Mouse (Mus musculus) lung, postnatal 25 days (tissue): ENCODE results near the gene Mctp2.

ENCODE experiments used
- DNase-seq: peaks from one replicate; pipeline ENCODE4 v3.0.0; 2022; ENCODE audit warnings: low spot score

Gene Mctp2

DNA sequence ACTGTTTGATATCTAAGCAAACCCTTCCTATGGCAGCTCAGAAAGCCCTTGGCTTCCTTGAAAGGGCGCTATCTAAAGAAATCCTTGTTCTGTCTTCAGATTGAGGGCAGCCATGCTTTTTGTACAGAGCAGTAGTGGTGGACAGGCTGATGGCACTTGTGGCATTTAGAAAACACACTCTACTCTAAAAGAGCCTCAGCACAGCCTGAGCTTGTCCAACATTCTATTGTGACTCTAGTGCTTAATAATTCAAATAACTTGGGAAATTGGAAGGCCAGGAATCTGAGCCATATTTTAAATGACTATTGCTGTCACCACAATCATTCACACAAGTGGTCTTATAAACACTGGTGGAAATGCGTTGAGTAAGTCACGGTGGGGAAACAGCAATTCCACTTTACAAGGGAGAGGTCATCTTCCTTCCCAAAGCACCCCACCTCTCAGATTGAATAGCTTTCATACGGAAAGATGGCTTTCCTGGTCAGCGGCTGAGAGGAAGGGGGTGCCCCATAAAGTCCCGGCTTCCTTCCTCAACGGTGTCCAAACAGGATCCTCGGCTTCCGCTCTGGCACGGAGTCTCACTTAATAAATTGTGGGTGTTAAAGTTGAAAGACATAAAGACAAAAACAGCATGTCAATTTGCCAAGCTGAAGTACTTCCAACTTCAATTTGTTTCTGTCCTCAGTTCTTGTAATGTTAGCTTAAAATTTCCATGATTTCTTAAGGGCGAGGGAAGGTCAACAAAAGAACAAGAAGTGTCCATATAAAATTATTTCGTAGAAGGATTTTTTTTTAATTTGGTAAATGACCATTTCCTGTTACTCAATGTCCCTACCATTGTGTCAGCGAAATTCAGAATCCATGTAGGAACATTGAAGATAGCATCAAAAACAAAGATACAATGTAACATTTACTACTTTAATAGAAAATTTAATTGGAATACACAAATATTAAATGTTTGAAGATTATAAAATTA lies 140.4 kb downstream of the Mctp2 start:
- peak; percentile 61 for DNase-seq

DNA sequence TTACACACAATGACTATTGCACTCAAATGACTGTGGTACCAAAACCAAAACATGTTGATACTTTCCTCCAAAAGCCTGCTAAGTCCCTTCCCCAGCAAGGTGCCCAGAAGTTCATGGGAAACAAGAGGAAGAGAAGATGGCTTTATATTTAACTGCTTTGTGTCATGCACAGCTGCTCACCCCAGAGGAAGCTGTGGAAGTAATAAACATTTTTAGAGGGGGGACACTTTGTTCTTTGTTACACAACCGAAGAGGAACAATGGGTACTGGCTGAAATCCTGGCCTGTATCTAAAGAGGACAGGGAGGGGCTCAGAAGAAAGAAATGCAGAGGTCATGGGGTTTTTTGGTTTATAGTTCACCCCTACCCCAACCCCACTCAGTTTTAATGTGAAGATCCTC lies 144.2 kb downstream of the Mctp2 start:
- DNase-seq: peak; percentile 15

DNA sequence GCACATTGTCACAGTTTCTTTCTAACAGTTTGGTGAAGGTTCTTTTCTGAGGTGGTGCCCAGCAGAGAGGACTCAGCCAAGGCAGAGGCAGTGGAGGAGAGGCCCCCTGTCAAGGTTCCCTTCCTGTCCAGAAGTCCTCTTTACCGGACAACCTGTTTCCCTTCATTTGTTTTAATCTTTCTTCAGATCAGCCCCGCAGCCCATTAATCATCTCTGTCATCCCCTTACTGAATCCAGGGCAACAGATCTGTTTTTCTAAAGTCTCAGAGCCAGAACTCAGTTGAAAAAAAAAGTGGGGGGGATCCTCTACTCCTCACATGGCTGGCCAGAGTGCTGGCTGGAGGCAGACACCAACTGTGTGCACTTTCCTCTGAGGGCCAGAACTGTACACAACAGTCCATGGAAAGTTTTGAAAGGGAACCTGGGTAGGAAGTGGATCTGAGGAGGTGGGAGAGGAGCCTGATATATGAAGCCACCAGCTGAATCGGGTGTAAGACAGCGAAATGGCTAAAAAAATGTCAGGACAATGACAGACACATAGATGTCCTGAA lies 146.8 kb downstream of the Mctp2 start:
- no peak for DNase-seq

DNA sequence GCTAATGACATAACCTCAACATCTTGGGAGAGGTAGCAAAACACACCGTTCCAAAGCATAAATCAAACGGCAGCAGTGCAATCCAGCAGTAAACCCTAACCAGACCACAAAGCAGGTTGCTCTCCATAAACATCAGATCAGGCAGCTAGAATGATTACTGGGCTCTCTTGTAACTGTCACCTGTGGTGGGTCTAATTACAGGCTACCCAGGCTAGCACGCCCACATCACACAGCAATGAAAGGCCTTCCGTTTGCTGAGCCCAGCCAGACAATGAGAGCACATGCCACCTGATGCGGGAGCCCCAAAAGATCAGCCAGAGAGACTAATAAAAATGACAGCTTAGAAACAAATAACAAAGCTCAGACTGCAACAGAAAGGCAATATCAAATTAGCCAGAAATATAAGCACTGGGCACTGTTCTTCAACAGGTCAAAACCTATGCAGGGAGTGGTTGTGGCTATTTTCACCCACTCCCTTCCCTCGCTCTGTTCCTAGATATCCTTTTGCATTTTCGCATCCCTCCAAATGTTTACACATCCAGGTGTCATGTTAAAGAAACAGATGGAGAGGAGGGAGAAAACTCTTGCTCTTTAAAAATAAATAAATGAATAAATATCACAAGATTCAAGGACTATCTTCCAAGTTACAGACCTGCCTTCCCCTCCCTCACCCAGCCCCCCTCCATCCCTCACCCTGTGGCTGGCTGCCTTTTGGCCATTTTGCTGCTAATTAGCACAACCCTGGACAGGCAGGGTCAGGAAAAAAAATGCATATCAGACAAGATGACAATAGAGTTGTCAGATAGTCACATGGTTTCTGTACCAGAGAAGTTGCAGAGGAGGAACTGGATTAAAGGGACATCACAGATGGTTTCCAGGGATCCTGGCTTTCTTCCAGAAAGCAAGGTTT lies 155.4 kb downstream of the Mctp2 start:
- no peak for DNase-seq

DNA sequence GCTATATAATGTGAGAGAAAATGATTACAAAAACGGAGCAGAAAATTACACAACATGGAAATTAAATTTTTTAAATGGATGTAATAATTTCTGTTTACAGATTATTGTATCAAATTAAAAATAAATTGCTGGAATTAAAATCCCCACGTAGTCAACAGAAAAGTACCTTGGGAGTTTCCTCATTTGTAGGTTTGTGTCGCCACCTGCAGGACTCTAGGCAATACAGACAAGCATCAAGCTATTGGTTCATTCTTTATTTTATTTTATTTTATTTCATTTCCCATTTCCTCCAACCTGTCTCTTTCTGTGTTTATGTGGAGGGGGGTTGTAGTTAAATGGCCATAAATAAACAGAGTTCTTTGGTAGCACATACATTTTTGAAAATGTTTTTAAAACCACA lies 157.3 kb downstream of the Mctp2 start:
- no peak for DNase-seq

DNA sequence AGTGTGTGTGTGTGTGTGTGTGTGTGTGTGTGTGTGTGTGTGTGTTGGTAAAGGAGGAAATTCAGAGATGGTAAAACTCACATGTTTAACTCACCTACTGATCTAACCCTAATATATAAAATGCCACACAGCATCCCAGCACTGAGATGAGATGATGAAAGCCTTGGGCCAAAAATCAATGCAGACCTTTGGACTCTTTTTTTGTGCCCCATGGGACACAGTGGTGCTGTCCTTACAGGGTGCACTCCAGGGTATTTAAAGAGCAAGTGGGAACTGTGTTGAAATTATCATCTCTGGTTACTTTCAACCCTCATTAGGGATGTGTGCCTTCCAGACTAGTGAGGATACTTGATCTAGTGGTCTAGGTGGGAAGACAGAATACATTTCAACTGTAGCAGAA lies 159.6 kb downstream of the Mctp2 start:
- no peak for DNase-seq

DNA sequence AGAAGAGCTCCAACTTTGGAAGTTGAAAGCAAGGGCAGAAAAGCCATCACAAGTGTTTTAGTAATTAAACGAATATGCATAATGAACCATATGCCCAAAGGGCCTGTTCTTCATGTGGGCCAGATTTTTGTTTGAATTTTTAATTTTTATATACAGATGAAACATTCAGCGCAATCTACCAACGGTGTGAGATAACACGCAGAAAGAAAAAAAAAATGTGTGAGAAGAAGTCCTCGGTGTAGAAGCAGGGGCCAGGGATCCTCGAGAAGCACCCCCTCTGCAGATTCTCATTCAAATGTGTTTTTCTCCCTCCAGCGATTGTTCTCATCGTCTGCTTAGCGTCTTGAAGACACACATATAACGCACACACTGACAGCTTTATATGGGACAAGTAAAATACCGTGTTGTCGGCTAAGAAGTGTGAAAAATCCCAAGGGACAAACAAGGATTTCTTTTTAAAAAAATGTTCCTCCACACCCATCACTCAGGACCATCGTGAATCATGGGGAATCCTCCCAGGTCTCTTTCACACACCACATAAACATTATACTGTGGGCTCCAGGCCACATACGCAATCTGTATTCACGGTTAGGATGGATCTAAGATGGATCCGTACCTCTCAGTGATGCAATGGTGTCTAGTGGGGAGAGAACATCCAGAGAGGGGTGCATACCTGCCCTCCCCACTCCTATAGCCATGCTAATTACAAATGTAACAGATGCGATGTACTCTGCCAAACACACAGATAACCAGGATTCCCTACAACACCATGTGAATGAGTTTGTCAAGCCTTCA lies 160.5 kb downstream of the Mctp2 start:
- no peak for DNase-seq

DNA sequence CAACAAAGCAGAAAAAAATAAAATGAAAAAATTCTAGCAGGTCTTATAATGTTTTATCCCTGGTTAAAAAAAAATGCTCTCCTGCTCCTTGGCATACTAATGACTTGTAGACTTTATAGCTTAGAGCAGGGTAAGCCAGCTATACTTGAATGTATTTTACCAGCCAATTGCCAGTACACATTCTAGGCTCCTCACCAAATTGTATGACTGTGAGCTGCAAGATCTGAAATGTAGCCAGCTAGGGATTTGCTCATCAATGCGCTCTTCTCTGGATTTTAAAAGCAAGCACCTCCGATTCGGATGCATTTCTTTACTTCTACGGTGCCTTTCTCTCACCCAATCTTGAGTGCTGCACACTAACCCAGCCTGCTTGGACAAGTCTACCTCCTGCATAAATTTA lies 167.7 kb downstream of the Mctp2 start:
- DNase-seq: no peak

DNA sequence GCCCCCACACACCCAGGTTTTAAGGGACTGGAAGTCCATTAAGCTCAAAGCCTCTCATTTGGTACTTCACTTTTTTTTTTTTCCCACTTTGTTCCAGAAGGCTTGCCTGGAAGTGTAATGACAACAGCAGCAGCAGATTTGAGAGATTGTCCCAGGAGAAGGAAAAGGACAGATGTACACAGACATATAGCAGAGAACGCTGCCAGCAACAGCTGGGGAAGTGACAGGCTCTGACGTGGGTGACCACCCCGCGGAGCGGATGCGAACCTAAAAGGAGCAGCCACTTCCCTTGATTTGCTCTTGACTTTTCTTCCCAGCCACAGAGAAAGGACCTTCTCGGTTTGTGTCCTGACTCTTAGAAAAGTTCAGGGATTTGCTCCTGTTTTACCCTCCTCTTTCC lies 185.4 kb downstream of the Mctp2 start:
- DNase-seq: no peak

DNA sequence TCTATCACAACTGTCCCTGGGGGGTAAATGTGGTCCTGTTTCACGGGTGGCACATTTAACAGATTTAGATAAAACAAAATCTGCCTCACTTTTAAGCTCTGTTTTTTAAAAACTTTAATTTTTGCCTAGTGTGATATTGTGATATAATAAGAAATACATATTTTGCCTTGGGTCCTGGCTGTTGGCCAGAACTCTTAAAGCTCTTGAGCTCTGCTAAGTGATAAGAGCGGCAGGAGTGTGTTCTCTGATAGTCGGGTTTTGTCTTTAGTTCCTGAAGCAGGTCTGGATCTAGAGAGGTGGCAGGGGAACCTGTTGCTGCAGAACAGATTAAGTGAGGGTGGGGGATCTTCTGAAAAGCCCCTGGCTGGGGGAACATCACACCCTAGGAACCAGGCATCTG lies 186.7 kb downstream of the Mctp2 start:
- no peak for DNase-seq

DNA sequence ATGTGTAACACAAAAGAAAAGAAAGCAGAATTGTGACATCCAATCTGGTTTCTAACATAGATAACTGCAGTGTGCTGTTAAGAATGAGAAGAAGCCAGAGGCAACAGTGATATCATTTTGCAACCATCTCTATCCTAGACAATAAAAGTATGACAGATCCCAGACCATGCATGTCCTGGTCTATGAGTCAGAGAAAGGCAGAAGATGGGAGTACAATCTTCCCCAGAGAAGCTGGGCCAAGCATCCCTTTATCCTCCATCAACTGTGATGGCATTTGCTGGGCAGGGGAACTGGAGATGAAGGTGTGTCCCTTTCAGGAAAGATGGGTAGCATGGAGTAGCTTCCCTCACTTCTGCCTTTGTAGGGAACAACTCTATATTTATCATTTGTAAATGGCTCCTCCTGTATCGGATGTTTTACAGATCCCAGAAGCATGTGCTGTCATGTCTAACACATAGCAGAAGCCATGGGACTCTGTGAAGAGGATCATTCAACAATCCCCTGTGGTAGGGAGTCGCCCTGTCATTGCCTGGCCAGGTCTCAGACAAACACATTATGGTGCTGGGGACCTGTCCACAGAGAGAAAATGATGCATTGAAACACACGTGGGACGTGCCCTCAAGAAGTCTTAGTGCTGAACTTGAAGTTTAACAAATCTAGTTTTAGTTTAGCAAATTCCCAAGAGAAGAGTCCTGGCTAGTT lies 188.9 kb downstream of the Mctp2 start:
- DNase-seq: no peak

DNA sequence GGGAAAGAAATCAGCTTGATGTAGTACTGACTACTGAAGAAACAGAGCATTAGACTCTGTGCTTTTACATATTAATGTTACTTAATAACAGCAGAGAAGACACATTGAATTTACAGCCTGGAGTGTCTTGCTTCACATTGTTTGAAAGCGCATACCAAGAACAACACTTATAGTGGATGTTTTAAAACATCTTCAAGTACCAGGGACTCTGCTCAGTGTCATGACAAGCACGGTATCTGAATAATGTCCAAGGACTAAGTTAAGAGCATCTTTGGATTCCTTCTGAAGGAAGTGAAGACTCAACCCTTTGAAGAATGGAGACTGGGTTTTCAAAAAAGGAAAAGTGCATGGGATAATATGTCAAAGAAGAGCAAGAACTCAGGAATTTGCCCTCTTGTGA lies 191.3 kb downstream of the Mctp2 start:
- DNase-seq: no peak

DNA sequence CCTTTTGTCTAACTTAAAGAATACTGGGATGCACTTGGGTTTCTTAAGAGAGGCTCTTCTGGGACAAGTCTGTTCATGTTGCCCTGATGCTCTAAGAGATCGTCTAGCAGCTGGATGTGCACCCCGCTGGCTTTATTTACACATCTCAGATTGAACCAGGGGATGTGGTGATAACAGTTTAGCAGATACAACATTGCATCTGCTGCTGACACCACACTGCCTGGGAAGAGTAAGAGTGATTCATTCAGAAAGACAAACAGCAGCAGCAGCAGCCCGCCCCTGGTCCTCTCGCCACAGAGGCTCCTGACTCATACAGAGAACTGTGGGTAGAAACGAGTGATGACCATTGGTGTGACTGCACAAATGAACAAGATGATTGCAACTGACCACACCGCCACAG lies 195.8 kb downstream of the Mctp2 start:
- DNase-seq: no peak

DNA sequence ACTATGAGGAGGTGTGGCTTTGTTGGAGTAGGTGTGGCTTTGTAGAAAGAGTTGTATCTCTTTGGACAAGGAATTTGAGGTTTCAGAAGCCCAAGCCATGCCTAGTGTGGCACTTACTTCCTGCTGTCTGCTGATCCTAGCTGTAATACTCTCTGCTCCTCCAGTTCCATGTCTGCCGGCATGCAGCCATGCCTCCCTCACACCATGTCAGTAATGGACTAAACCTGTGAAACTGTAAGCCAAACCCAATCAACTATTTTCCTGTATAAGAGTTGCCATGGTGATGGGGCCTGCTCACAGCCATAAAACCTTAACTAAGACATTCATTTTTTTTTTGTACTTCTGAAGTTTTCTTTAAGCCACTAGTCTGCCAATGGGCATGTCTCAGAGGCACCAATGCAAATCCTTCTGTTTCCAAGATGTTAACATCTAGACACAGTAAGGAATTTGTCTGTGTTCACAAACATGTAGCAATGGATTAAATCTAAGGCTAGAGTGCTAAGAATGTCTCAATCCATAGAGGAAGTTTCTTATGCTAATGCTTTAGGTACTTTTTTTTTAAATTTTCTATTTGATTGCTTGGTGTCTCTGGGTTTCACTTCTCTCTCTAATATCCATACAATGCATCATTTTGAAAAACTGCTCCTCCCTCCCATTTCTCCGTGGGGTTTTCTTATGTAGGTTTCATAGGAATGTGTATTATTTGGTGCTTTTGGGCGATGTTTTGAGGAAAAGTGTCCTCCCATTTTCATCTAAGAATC lies 197.6 kb downstream of the Mctp2 start:
- DNase-seq: no peak

DNA sequence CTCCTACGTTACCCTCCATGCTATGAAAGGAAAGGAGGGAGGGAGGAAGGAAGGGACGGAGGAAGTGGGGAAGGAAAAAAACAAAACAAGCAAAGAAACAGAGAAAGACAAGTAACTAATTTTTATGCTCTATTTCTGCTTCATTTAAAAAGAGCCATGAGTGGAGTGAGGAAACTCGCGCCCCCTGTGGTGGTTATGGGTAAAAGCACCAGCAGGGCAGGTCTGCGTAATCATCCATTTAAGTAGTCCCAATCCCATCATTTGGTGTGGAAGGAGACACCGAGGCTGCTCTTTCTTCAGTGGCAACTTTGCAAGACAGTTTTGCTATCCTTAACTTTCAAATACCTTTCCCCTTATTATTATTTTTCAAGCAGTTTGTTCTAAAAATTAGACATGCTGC lies 202.2 kb downstream of the Mctp2 start:
- no peak for DNase-seq

DNA sequence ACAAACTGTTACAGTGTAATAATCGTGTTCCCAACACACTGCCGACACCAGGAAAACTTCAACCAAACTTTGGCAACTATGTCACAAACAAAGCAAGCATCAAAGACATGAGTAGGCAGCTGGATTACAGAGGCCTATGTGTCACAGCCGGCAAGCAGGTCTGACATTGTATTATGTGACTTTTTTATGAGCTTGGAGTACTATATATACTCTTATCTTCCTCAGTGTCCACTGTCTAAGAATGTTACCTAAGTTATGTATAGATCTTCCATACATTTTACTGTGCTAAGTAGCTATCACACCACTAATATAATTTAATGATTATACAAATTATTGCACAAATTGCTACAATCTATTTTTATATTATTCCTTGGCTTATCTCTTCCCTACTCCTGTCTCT lies 202.8 kb downstream of the Mctp2 start:
- no peak for DNase-seq

DNA sequence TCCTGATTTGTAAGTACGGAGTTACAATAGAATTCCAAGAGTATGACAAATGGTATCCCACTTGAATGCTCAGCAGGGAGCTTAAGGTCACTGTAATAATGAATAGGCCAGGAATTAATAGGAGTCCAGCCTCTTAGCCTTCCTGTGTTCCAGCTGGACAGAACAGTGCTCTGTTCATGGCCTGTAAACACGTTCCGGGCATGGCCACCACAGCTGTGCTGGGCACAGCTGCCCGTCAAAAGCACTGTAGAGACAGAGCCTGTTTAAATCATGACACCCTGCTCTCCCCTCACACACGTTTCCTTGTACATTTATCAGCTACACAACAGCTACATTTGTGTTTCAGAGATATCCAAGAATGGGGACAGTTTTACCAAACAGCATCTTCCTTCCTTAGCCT lies 205.7 kb downstream of the Mctp2 start:
- DNase-seq: no peak

DNA sequence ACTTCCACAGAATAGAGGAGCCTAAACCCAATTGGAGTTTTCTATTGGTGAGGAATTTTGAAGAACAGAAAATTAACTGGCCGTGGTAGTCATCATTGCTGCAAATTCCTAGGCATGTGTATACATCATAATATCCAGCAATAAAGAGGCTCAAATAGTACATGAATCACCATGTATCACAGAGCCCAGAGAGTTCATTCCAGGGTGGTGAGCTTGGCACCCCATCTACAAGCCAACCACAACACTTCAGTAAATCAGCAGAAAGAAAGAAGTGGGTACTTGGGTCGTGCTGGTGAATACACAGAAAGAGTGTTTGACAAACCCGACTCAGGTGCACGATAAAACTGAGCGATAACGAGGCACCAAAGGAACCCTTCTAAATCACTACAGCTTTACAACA lies 207.8 kb downstream of the Mctp2 start:
- no peak for DNase-seq

DNA sequence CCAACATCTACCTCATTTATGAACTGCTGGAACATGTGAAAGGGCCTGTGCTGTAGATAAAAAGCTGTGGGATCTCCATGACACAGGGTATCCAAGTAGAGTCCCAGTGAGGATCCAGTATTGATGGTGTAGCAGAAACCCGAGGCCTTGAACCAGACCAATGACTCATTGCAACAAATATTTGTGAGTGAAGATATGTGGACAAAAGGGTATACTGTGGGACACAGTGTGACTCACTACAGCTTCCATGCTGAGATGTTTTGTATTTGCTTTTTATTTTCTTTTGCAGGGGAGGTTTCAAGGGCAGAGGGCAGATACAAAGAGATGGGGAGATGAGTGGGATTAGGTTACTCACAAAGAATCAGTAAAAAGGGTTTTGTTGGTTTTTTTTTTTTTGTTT lies 209.4 kb downstream of the Mctp2 start:
- no peak for DNase-seq

DNA sequence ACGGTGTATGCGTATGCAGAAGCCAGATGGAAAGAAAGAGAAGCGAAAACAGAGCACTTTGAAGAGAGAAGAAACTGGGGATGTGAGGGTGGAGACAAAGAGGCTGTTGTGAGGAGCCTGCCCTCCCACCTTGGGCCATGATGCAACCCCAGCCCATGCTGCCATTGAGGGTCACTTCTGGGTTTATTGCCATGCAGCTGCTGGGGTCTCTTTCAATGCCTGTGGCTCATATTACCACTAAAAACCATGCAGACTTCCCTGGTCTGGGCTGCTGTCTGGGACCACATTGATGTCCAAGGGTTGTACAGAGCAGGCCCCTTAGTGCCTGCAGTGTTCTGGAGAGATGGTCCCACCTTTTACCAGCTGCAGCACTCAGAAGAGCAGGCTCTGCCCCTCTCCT lies 210.0 kb downstream of the Mctp2 start:
- DNase-seq: no peak
